Mouse (Mus musculus) liver, embryonic 16.5 days (tissue): ENCODE results near the gene Scaf8. TPM values are rescaled to one million over a fixed set of nuclear protein-coding genes. Genes with fewer than 3 reads are reported as not detected.
"Not testable (repeated sequence)": the region's sequence is repeated elsewhere in the genome, so short reads cannot be mapped to it uniquely, and the experiment has no call there.

ENCODE experiments used
- ATAC-seq: fragments of 200-750 bp; cut with Nextera tagmentation; 2 replicates; pipeline ENCODE4 v1.8.0; 2017; ENCODE audit warnings: low read depth, mild to moderate bottlenecking, moderate number of reproducible peaks, moderate library complexity
- H3K27ac ChIP-seq: fragments of 300-500 bp; sonication (generic); 2 replicates; pipeline ENCODE4 v1.5.1; 2014; ENCODE audit warnings: mild to moderate bottlenecking, low read length
- H3K27me3 ChIP-seq: fragments of 300-500 bp; sonication (generic); 2 replicates; pipeline ENCODE4 v1.6.1; 2014; ENCODE audit warnings: low read depth, low read length, mixed read lengths; ENCODE audit not compliant: control insufficient read depth, insufficient read depth
- H3K36me3 ChIP-seq: fragments of 300-500 bp; sonication (generic); 2 replicates; pipeline ENCODE4 v1.6.1; 2014; ENCODE audit warnings: mild to moderate bottlenecking; ENCODE audit not compliant: control insufficient read depth, insufficient read depth
- H3K4me1 ChIP-seq: fragments of 300-500 bp; sonication (generic); 2 replicates; pipeline ENCODE4 v1.6.1; 2014; ENCODE audit warnings: low read depth, low read length, mixed read lengths; ENCODE audit not compliant: control insufficient read depth
- H3K4me2 ChIP-seq: fragments of 300-500 bp; sonication (generic); 2 replicates; pipeline ENCODE4 v1.6.1; 2014; ENCODE audit warnings: low read depth, low read length, mixed read lengths
- H3K4me3 ChIP-seq: fragments of 300-500 bp; sonication (generic); 2 replicates; pipeline ENCODE4 v1.5.1; 2014; ENCODE audit warnings: low read depth, mild to moderate bottlenecking, low read length
- H3K9ac ChIP-seq: fragments of 300-500 bp; sonication (generic); 2 replicates; pipeline ENCODE4 v1.6.1; 2014; ENCODE audit warnings: low read depth, low read length
- H3K9me3 ChIP-seq: fragments of 300-500 bp; sonication (generic); replicated peaks from 2 replicates; pipeline ENCODE4 v1.6.1; 2016; ENCODE audit warnings: low read length; ENCODE audit not compliant: control insufficient read depth
- WGBS: fragments of 180-500 bp; shearing (Covaris S2); extraction: QIAGEN DNeasy Blood & Tissue Kit; methylation state at CpG from one replicate; pipeline ENCODE4 v1.1.7; 2014; ENCODE audit not compliant: insufficient replicate concordance; 5-methylcytosine and 5-hydroxymethylcytosine counted together
- polyA plus RNA-seq: library from polyadenylated mRNA; unstranded; fragments of >200 nt; fragmentation: Nextera tagmentation; extraction: Ambion mirVana; gene quantifications from 2 replicates; pipeline ENCODE4 v1.2.1, GENCODE M21; 2015

Gene Scaf8
- polyA plus RNA-seq, 1 experiment from 2014 or later = 7.2 TPM

DNA sequence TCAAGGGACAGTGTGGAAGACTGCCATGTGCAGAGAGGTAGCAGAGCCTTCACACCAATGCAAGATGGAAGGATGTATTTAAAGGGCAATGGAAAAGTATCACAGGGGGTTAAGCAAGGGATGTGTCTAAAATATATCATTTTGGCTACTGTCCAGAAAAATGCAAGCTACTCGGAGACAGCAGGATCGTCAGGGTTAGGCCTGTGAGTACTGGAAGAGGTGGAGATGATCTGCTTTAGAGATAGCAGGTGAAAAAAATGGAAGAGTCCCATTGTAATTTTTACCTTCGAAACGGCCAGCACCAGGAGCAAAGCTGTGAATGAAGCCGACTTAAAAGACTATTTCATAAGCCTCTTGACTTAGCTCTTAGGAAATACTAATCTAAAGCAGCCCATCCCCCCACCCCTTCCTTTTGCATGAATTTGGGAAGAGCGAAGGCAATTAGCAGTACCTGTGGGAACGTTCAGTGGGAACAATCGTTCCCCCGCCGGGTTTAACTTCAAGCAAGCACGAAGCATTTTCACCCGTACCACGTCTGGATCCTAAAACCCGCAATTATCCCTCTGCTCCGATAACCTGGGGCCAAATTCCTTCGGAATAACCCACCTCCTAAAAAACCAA lies 925 bp upstream of the Scaf8 start:
- H3K27me3 ChIP-seq = no peaks in the 10 kb centered on the region
- peak overlapping the region; percentile 99 for H3K27ac ChIP-seq
- peaks cover 15% of the 10 kb centered on the region for H3K4me1 ChIP-seq
- peak overlapping the region; percentile 77 for H3K4me2 ChIP-seq
- WGBS = under 1% methylated on average over 16 of the region's 16 CpGs
- no peaks in the 10 kb centered on the region for H3K36me3 ChIP-seq
- ATAC-seq = no peak
- H3K9ac ChIP-seq = peak overlapping the region; percentile 96
- peak overlapping the region; percentile 93 for H3K4me3 ChIP-seq
- H3K9me3 ChIP-seq = no peaks in the 10 kb centered on the region

DNA sequence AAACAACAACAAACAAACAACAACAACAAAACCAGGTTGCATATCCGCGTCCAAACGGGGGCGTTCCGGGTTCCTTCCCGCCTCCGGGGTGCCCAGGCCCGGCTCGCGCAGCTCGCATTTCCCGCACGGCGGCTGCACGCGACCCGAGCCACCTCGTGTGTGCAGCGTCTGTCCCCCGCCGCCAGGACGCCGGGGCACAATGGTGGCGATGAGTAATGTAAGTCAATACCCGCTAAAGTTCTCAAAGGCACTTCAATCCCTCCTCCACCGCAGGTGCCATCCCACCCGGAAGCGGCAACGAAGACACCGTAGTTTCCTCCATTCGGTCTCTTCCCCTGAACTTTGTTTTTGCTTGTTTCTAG lies 433 bp upstream of the Scaf8 start:
- Histone ChIP-seq H3K4me1 (peaks cover 15% of the 10 kb centered on the region), H3K4me2 (peak overlapping the region; percentile 77), H3K4me3 (peak overlapping the region; percentile 93), H3K9me3 (no peaks in the 10 kb centered on the region), H3K27me3 (no peaks in the 10 kb centered on the region), H3K27ac (peak overlapping the region; percentile 99), H3K9ac (peak overlapping the region; percentile 96), H3K36me3 (no peaks in the 10 kb centered on the region)
- under 1% methylated on average over 31 of the region's 31 CpGs for WGBS
- ATAC-seq = peak; percentile 31

DNA sequence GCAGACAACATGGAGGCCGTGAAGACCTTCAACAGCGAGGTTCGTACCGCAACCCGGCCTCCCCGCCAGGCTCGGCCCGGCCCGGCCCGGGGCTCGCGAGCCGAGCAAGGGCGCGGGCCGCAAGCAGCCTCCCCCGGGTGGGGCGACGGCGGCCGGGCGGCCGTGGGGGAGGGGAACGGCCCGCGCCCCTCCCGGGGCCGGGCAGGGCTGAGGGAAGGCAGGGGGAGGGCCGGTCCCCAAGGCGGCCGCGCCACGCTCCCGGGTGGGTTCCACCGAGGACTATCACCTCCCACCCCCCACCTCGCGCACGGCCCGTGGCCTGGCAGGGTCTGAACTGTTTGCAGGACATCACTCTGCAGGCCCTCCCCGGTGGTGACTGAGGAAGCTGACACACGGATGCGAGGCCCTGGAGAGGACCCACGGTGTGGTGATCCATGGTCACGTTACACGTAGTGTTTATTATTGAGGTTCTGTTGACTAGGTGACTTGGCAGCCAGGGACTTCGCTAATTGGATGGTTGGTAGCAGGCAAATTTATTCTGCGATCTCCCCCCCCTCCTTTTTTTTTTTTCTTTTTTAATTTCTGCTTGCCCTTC lies 705 bp downstream of the Scaf8 start:
- H3K4me1 ChIP-seq = peaks cover 15% of the 10 kb centered on the region
- H3K36me3 ChIP-seq = no peaks in the 10 kb centered on the region
- peak overlapping the region; percentile 96 for H3K9ac ChIP-seq
- peak overlapping the region; percentile 75 for H3K4me2 ChIP-seq
- WGBS = 0% methylated on average over 40 of the region's 47 CpGs
- no peaks in the 10 kb centered on the region for H3K27me3 ChIP-seq
- no peaks in the 10 kb centered on the region for H3K9me3 ChIP-seq
- H3K27ac ChIP-seq = peak overlapping the region; percentile 99
- peak overlapping the region; percentile 93 for H3K4me3 ChIP-seq
- peak; percentile 68 for ATAC-seq

DNA sequence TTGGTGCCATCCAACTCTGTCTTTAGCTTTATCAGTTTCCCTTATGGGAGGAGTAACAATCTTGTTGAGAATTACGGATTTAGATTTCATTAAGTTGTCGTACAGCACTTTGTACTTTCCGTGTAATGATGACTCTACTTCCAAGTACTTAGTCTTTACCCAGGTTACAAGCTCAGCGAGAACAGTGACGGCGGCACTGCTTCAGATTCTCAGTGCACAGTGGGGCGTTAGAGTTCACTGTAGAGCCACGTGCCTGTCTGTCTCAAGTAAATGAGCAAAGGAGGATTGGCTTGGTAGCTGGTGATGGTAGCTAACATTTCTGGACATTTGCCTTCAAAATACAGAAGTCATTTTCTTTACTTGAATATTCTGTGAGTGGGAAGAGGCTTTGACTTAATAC lies 6.2 kb downstream of the Scaf8 start:
- not testable (repeated sequence) for ATAC-seq, H3K4me3 ChIP-seq, H3K36me3 ChIP-seq, H3K9ac ChIP-seq, H3K27ac ChIP-seq, H3K4me2 ChIP-seq, H3K9me3 ChIP-seq, H3K27me3 ChIP-seq
- WGBS = 86% methylated on average over 8 of the region's 8 CpGs
- H3K4me1 ChIP-seq = peaks cover 13% of the 10 kb centered on the region

DNA sequence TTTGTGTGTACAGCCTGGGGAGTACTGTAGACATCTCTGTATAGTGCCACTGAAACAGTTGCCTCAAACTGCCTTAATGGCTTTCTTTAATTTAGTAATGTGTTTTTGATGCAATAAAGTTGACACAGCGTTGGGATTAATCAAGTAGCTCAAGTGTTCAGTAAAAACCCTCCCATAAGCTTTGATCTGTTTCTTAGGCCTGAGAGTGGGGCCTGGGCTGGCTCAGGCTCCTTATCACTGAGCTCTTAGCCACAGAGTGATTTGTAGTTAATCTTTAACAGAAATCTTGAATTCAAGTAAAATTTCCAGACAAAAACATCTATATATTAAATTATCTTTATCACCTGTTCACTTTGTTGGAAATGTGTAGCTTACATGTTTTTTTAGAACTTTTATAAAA lies 8.8 kb downstream of the Scaf8 start:
- H3K4me2 ChIP-seq, ATAC-seq, H3K9ac ChIP-seq, H3K27me3 ChIP-seq, H3K36me3 ChIP-seq, H3K4me3 ChIP-seq, H3K4me1 ChIP-seq, H3K27ac ChIP-seq, H3K9me3 ChIP-seq: not testable (repeated sequence)
- WGBS = 63% methylated on average over 1 of the region's 1 CpGs

DNA sequence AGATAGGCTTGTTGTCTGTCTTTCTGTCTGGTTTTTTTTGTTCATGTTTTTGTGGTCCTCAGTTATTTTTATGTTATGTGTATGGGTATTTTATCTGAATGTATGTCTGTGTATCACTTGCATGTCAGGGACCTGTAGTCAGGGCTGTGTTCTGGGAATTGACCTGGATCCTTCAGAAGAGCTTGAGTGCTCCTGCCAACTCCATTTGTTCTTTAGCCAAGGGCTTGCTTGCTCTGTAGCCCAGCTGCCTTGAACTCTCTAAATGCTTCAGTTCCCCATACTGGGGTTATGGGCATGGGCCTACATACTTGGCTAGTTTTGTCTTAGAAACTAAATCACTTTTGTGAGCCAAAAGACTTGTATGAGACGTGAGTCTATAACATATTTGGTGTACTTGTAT lies 13.9 kb downstream of the Scaf8 start:
- no peak for ATAC-seq
- peaks cover 3% of the 10 kb centered on the region for H3K36me3 ChIP-seq
- 75% methylated on average over 1 of the region's 1 CpGs for WGBS
- no peak overlapping the region for H3K9ac ChIP-seq
- no peak overlapping the region for H3K4me2 ChIP-seq
- no peak overlapping the region for H3K27ac ChIP-seq
- no peaks in the 10 kb centered on the region for H3K4me1 ChIP-seq
- no peaks in the 10 kb centered on the region for H3K9me3 ChIP-seq
- H3K27me3 ChIP-seq = no peaks in the 10 kb centered on the region
- no peak overlapping the region for H3K4me3 ChIP-seq

DNA sequence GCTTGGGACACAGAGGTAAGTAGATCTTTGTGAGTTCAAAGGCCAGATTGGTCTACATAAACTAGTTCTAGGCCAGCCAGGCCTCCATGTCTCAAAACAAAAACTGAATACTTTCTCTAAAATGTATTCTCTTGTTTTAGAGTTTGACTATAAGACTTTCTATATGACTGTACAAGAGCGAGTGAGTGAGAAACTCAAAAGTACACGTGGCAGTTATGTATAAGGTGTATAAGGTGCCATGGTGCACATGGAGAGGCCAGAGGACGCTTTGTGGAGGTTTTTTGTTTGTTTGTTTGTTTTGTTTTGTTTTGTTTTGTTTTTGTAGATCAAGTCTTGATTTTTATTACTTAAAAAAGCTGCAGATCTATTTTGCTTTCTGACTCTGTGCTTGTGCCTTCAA lies 15.0 kb downstream of the Scaf8 start:
- peaks cover 3% of the 10 kb centered on the region for H3K36me3 ChIP-seq
- H3K4me3 ChIP-seq = no peak overlapping the region
- no peaks in the 10 kb centered on the region for H3K27me3 ChIP-seq
- no peak overlapping the region for H3K27ac ChIP-seq
- H3K9me3 ChIP-seq = no peaks in the 10 kb centered on the region
- 76% methylated on average over 3 of the region's 3 CpGs for WGBS
- H3K9ac ChIP-seq = no peak overlapping the region
- no peak overlapping the region for H3K4me2 ChIP-seq
- no peak for ATAC-seq
- H3K4me1 ChIP-seq = no peaks in the 10 kb centered on the region

DNA sequence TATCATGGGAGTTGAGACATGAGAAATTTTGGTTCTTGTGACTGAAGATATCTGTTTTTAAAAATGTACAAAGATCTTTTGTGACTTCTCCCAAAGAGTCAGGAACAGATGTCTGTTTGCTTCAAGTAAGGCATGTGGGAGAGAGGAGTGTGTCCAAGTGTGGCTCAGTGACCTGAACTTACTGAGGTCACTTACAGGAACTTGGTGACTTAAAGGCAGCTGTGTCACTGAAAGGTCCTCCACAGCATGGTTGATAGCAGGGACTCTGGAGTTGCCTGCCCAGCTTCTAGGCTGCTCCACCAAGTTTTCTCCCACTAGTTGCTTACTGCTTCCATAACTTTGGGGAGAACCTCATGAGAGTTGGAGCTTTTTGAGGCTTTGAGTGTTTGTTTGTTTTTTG lies 20.6 kb downstream of the Scaf8 start:
- H3K4me2 ChIP-seq = no peak overlapping the region
- H3K27ac ChIP-seq = no peak overlapping the region
- H3K27me3 ChIP-seq = no peaks in the 10 kb centered on the region
- H3K4me1 ChIP-seq = peaks cover 15% of the 10 kb centered on the region
- no peak for ATAC-seq
- peaks cover 3% of the 10 kb centered on the region for H3K36me3 ChIP-seq
- H3K4me3 ChIP-seq = no peak overlapping the region
- no peak overlapping the region for H3K9ac ChIP-seq
- no peaks in the 10 kb centered on the region for H3K9me3 ChIP-seq

DNA sequence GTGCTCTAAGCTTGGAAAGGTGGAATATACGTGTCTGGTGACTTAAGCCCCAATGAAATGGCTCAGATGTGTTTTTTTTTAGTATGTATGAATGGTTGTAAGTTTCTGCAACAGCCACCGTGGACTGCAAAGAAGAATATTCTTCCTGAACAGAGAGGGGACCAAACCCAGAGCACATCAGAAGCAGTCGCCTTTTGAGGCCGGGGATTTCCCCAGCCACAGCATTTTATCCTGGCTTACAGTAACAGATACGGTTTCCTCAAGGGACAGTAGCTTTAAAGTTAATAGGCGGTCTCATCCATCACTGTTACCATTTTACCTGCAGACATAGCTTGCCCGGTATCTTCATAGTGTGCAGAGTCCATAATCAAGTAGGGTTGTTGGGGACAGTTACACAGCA lies 21.4 kb downstream of the Scaf8 start:
- Histone ChIP-seq H3K9me3 (no peaks in the 10 kb centered on the region), H3K27me3 (no peaks in the 10 kb centered on the region), H3K4me1 (peaks cover 19% of the 10 kb centered on the region), H3K36me3 (peaks cover 3% of the 10 kb centered on the region), H3K9ac (no peak overlapping the region), H3K27ac (no peak overlapping the region), H3K4me2 (no peak overlapping the region), H3K4me3 (no peak overlapping the region)
- 78% methylated on average over 7 of the region's 7 CpGs for WGBS
- ATAC-seq = no peak
